Mouse (Mus musculus): ENCODE results near the gene Vmn1r2.
A peak's percentile ranks its signal among the peaks of the same experiment; 100 is the strongest.
"Not testable (repeated sequence)": the region's sequence is repeated elsewhere in the genome, so short reads cannot be mapped to it uniquely, and the experiment has no call there.

Gene Vmn1r2

GRCm38 (mm10) chr4:3167020-3167419, at the start of gene Vmn1r2:
Gene Vmn1r2 (plus strand): TSS chr4:3167320.
- not testable (repeated sequence) for DNase-seq (ENCODE audit: low spot score)

GRCm38 (mm10) chr4:3147926-3148325, 19.2 kb upstream of the Vmn1r2 start:
- not testable (repeated sequence) for DNase-seq (ENCODE audit: low spot score)

- peak; percentile 57 for DNase-seq (ENCODE audit: low spot score)
These were observed 13.8 kb upstream of the Vmn1r2 start for GRCm38 (mm10) chr4:3153320-3153719.

- DNase-seq (ENCODE audit: low spot score), result not testable (repeated sequence)
These were observed 2.7 kb upstream of the Vmn1r2 start for GRCm38 (mm10) chr4:3164429-3164828.

DNA sequence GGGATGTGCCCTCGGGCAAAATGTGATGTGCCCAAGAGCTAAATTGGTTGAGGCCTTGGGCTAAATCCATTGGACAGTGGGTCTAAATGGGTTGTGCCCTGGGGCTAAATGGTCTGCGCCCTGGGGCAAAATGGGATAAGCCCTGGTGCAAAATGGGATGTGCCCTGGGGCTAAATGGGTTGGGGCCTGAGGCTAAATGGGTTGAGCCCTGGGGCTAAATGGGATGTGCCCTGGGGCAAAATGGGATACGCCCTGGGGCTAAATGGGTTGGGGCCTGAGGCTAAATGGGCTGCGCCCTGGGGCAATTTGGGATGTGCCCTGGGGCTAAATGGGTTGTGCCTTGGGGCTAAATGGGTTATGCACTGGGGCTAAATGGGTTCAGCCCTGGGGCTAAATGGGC, 2.1 kb upstream of the Vmn1r2 start:
- DNase-seq (ENCODE audit: low spot score), result no peak

GRCm38 (mm10) chr4:3174586-3174985, 7.5 kb downstream of the Vmn1r2 start:
- not testable (repeated sequence) for DNase-seq (ENCODE audit: low spot score)

DNA sequence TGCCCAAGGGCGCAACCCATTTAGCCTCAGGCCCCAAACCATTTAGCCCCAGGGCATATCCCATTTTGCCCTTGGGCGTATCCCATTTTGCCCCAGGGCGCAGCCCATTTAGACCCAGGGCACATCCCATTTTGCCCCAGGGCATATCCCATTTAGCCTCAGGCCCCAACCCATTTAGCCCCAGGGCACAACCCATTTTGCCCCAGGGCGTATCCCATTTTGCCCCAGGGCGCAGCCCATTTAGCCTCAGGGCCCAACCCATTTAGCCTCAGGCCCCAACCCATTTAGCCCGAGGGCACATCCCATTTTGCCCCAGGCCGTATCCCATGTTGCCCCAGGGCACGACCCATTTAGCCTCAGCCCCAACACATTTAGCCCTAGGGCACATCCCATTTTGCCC, 8.6 kb downstream of the Vmn1r2 start:
- not testable (repeated sequence) for DNase-seq (ENCODE audit: low spot score)

DNA sequence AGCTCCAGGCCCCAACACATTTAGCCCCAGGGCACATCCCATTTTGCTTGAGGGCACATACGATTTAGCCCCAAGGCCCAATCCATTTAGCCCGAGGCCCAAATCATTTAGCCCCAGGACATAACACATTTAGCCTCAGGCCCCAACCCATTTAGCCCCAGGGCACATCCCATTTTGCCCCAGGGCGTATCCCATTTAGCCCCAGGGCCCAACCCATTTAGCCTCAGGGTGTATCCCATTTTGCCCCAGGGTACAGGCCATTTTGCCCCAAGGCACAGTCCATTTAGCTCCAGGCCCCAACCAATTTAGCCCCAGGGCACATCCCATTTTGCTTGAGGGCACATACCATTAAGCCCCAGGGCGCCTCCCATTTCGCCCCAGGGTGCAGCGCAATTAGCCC, 9.1 kb downstream of the Vmn1r2 start:
- DNase-seq (ENCODE audit: low spot score), result not testable (repeated sequence)

DNA sequence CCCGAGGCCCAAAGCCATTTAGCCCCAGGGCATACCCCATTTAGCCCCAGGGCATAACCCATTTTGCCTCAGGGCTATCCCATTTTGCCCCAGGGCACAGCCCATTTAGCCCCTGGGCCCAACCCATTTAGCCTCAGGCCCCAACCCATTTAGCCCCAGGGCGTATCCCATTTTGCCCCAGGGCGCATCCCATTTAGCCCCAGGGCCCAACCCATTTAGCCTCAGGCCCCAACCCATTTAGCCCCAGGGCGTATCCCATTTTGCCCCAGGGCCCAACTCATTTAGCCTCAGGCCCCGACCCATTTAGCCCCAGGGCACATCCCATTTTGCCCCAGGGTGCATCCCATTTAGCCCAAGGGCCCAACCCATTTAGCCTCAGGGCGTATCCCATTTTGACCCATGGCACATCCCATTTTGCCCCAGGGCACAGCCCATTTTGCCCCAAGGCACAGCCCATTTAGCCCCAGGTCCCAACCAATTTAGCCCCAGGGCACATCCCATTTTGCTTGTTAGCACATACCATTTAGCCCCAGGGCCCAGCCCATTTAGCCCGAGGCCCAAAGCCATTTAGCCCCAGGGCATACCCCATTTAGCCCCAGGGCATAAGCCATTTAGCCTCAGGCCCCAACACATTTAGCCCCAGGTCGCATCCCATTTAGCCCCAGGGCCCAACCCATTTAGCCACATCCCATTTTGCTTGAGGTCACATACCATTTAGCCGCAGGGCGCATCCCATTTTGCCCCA, 9.8 kb downstream of the Vmn1r2 start:
- not testable (repeated sequence) for DNase-seq (ENCODE audit: low spot score)

DNA sequence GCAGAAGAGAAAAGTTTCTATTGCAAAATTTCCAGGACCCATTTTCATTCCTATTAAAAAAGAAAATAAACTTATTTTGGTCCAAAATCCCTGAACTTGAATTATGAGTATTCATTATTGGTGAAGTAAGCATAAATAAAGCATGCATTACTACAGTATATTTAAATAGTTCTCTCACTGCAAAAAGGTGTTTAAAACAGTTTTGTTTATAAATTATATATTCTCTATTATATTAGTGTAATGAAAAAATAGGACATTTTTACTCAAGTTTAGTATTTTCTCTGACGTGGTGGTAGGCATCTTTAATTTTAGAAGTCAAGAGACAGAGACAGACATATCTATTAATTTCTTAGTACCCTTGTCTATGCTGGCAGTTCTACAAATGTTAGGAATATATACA, 18.1 kb downstream of the Vmn1r2 start, which contains the start of gene Vmn1r3:
Gene Vmn1r3 (minus strand): TSS at position 101 of the 400 bp plus-strand sequence.
- not testable (repeated sequence) for DNase-seq (ENCODE audit: low spot score)

- DNase-seq (ENCODE audit: low spot score), result not testable (repeated sequence)
These were observed 42.6 kb downstream of the Vmn1r2 start for GRCm38 (mm10) chr4:3209643-3210217.

DNA sequence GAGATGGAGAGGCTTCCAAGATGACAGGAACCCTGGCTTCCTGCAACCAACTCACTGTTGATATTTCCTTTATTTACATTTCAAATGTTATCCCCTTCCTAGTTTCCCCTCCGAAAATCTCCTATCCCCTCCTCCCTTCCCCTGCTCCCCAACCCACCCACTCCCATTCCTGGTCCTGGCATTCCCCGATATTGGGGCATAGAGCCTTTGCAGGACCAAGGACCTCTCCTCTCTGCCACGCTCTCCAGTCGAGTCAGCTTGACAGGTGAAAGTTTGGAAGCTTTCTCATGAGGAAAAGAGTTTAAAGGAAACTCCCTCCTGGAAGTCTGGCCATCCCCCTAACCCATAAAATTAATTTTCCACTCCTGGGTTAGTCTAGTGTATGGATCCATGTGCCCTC, 46.2 kb downstream of the Vmn1r2 start:
- DNase-seq (ENCODE audit: low spot score), result not testable (repeated sequence)

GRCm38 (mm10) chr4:3216382-3216781, 49.3 kb downstream of the Vmn1r2 start:
- not testable (repeated sequence) for DNase-seq (ENCODE audit: low spot score)

Measured in adipocyte (in vitro differentiated cells).